Mouse (Mus musculus) cerebellum, adult 8-10 months (tissue): Measurements from ENCODE around the gene Spag7.

Experiments used
- DNase-seq: peaks from one replicate; pipeline ENCODE4 v3.0.0; 2022

The Spag7 gene

DNA sequence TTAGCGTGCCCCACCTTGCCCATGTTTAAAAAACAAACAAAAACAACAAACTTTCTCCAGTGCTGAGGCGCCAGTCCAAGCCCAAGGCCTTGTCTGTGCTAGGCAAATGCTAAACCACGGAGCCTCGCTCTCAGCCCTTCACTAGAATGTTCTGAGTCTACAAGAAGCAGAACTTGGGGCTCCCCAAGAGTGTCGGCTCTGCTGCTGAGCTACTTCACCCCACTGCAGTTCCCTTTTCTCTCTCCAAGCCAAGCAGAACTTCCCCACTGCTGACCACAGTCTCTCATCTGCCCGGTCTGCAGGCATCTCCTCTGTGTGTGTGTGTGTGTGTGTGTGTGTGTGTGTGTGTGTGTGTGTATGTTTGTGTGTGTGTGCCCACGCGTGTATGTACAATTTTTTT lies 10.7 kb upstream of the Spag7 start:
- DNase-seq, result no peak

DNA sequence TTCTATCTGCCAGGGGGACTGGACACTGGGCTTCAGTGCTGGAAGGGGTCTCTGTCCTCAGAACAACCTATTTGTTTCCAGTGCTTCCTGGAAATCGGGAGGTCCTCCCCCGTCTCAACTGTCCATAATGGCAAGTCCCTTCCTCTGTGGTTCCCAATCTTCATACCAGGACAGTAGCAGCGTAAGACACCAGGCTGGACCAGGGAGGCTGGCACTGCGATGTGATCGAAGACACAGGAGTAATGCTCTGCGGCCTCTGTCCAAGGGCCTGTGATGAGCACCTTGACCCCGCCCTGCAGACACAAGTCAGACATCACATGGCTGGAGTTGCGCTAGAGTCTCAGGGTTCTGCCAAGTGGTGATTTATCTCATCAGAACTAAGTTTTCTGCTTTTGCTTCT lies 10.1 kb upstream of the Spag7 start:
- DNase-seq, result no peak

DNA sequence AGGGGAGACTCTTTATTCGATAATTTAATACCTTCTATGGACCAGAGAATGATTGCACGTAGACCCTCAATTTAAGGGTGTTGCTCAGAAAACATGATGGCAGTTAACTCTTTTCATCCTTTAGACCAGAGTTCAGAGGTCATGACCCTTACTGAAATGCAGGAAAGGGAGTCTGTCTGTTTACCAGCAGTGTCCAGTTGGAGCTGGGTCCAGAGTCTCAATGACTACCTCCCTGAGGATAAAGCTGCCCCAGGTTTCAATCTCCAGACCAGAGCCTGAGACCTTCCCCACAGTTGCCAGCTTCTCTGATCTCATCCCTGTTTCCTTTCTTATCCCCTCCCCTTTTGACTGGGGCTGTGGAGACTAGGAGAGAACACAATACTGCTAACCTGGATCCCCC lies 9.4 kb upstream of the Spag7 start:
- DNase-seq, result no peak

DNA sequence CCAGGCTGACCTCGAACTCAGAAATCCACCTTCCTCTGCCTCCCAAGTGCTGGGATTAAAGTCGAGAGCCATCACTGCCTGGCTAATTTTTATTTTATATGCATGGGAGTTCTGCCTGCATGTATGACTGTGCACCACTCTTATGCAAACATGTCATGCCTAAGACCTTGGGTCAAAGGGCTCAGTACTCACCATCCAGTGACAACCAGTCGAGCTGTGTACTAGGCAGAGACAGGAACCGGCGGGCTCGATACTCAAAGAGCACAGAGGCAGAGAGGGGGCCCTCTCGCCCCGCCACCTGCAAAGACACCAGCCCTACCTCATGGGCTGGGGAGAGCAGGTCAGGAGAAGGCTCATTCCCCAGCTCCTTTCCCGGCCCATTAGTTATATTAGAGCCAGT lies 8.9 kb upstream of the Spag7 start:
- DNase-seq, result no peak

DNA sequence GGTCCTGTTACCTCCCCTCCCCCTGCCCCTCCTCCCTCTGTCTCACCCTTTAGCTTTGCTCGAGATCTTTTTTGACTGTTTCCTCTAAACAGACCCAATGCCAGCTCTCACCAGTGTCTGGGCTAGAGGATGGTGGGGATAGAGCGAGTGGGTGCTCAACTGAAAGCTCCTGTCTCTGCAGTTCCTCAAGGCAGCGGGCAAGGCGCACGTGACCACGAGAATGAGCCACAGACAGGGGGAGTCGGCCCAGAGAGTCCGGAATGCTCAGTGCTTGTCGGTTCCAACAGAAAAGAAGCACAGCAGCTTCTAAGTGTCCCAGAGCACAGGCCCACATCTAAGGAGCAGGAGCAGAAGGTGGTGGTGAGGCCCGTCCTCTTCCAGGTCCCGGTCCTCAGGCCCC lies 5.3 kb upstream of the Spag7 start:
- no peak for DNase-seq

DNA sequence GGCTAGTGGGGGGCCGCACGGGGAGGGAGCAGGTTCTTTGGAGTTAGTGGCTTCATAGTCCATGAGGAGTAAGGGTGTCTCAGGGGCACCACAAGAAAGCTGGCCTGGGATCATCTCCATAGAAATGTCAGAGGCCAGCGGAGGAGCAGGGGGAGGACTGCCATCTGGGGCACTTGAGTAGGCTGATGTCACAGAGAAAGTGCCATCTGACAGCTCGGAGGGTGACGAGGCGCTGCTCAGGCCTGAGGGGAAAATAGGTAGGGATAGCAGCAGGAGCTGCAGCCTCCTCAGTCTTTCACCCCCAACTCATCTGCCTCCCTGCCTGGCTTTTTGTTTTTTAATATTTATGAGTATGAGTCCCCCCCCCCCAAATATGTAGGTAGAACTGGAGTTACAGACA lies 4.8 kb upstream of the Spag7 start:
- DNase-seq, result no peak

DNA sequence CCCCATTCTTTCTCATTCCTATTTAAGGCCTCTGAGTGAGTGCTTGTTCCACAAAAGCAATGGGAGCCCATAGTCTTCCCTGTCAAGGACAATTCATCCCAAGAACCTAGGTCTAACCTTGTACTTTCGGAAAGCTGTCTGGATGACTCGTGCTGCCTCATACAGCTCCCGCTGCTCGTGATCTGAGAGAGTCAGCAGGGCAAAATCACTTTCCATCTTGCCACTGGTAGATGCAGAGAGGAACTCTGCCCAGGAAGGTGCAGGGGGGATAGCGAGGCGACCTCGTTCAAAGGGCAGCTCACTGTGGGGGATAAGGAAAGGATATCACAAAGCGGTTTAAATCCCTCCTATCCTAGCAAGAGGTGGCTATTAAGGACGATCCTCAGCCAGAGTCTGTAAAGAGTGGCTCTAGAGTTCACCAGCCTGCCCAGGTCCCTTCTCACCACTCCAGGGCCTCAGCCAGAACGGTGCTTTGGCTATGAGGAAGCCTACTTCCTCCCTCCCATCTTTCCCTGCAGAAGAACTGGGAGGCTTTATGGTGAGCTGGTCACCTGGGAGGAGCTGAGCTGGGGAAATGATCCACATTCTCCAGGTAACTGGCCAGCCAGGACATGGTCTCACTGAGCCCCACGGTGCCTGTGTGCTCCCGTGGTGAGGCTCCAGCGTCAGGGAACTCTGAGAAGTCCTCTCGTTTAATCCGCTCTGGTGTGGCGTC lies 2.3 kb upstream of the Spag7 start:
- no peak for DNase-seq

DNA sequence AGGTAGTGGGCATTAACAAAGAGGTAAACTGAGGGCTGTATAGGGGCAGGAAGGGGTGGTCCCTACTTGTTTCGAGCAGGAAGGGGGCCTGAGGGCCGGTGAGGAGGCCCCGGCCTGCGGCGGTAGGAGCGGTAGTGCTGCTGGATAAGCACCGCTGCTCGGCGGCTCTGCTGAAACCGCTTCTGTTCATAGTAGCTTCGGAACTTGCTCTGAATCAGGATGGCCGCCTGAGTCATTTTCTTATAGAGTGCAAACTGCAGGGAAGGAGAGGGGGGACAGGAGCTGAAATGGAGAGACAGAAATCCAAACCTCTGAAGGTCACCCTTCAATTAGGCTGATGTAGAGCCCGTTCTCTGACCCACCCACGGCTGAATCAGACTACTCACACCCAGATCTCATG lies 1.3 kb upstream of the Spag7 start:
- no peak for DNase-seq

DNA sequence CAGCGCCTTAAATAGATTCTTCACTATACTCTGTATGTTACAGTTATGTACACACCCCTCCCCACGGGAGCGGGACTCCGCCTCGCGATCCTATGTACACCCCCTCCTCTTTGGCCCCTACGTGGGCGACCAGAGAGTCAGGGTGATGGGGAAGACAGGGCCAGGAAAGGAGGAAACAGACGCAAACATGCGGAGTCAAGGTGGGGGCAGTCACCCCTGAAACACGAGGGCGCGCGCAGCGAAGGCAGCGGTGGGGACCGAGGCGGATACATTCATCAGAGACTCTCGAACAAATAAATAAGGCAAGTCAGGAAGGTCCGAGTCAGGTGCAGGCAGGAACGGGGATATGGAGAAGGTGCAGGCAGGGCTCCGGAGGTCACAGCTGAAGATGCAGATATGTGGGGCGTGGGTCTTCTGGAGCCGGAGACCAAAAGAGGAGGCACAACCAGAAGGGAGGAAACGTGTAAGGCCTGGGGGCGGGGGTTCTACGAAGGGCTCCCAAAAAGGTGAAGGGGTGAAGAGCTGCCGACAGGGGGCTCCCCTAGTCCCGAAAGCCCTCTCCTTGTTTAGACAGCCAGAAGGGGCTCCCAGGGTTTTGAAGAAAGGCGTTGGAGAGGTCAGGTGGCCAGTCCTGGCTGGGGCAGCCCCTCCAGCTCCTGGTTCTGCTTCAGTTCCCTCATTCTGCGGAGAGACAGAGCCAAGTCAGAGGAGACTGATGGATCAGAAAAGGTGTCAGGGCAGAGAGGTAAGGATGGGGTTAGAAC lies 548 bp upstream of the Spag7 start:
- peak; percentile 79 for DNase-seq

DNA sequence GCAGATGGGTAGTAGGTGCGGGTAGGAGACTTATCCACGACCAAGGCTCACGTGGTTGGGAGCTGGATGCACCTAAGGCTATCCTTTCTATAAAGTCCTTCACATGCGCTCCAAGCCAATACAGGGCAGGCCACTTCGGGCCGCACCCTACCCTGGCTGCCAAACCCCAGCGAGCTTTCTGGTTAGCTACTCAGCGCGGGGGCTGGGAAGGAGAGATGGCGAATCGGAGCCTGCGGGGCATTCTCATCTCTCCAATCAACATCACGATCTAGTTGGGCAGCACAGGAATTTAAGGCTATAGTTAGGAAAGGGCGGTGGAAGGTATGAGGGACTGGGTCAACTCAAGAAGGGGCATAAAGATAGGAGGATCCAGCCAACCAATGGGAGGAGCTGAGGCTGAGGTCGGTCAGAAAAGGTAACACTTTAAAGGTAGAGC lies 863 bp downstream of the Spag7 start:
- no peak for DNase-seq

DNA sequence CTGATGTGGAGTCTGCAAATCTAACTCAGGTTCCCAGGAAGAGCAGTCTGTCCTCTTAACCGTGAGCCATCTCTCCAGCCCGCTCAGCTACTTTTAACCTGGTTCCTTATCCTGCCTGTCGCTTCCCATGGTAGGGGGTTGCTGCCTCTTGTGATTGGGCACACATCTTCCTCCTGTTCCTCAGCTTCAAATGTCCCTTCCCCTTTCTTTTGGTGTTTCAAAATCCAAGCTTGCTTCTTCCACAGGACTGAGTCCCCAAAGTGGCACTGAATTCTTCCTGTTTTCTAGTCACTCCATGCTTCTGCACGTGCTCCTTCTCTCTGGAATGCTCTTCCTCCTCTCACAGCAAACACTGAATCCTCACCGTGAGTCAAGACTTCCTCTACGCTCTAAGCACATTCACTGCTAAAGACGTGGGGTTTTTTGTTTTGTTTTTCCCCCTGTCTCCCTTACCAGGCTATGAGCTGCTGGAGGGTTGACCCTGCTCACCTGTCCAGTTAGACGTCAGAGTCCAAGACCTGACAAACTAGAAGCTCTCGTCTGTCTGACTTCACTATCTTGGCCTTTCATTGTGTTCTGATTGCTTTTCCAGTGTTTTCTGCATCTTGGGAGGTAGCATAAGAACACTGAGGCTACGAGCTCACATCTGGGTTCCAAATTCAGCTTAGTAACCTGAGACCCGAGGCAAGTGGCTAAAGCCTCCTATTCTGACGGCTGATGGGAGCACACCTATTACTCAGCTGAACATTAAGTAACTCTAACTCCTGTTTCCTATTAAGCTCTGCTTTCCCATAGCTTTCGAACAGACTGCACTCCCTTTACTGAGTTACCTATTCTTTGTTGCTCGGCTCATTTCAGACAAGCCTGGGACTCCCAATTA lies 1.7 kb downstream of the Spag7 start:
- no peak for DNase-seq

DNA sequence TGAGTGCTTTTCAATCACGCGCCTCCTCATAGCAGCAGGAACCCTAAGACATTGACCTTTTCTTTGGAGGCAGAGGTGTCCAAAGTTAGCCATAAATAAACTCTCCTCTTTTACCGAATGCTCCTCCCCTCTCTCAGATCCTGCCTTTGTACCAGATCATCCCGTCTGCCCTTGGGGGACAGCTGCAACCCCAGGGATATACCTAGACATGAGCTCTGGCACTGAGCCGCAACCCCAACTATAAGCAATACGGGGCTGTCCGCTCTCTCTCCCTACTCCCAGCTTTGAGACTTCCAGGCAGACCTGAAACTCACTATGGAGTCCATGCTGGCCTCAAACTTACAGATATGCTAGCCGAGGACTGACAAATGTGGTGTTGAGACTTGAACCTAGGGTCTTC lies 2.5 kb downstream of the Spag7 start:
- no peak for DNase-seq

DNA sequence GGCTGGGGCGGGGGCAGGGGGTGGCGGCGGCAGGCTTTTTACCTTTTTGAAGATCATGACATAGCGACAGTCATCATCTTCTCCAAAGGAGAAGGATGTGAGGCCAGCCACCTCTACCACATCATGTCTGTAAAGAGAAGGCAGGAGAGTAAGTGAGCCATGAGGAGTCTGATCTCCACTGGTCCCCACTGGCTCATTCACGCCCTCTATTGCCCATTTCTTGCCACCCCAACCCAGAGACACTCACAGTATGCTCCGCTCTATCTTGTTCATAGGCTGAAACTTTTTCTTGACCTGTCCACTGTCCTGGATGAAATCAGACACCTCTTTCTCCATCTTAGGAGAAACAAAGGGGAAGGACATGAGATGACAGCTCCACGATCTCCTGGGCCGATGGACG lies 4.5 kb downstream of the Spag7 start:
- no peak for DNase-seq

DNA sequence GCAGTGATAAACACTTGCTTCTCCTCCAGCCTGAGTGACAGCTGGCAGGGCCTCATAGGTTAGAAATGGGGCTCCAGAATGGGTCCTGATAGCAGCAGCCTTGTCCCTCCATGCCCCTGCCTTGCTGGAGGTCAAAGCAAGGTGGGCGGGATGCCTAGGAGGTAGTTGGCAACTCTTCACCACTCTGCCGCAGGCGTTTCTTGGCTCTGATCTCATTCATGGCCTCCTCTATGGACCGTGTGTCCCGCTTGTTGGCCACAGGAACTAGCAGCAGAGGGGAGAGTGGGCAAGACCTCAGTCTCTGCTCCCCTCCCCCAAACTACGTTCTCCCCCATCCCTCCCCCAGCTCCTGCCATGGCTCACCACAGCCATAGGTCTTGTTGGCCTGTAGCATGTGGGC lies 5.3 kb downstream of the Spag7 start:
- no peak for DNase-seq

DNA sequence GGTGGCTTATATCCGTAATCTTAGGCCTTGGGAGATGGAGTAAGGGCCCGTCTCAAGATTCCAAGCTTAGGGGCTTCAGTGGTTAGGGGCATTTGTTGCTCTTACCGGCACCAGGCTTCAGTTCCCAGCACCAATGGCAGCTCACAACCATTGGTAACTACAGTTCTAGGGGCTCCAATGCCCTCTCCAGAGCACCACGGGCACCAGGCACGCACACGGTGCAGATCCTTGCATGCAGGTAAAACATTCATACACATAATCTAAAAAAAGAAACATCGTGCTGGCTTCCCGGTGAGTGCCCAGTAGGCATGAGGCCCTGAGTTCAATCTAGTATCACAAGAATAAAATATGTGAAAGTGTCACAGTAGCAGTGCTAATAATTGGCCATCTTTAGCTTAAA lies 6.1 kb downstream of the Spag7 start:
- no peak for DNase-seq

DNA sequence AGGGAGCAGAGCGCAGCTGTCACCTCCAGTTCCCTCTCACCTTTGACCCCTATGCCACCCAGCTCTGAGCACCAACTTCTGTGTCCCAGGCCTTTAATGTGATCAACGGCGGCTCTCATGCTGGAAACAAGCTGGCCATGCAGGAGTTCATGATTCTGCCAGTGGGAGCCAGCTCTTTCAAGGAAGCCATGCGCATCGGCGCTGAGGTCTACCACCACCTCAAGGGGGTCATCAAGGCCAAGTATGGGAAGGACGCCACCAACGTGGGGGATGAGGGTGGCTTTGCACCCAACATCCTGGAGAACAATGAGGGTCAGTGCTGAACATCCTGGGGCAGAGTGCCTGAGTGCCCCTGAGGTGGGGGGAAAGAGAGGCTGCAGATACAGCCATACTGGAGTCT lies 8.6 kb downstream of the Spag7 start:
- DNase-seq, result no peak

DNA sequence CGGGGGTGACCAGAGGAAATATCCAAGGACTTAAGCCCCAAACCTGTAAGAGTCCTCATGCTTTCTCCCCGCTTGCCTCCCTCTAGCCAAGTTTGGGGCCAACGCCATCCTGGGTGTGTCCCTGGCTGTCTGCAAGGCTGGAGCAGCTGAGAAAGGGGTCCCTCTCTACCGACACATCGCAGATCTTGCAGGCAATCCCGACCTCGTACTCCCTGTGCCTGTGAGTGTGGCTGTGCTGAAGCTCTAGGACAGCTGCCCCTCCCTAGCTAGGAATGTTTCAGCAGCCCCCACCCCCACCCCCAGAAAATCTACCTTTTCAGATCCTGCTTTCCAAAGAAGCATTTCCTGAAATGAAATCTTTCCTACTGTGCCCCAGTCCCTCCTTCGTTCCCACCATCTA lies 10.3 kb downstream of the Spag7 start:
- DNase-seq, result no peak

DNA sequence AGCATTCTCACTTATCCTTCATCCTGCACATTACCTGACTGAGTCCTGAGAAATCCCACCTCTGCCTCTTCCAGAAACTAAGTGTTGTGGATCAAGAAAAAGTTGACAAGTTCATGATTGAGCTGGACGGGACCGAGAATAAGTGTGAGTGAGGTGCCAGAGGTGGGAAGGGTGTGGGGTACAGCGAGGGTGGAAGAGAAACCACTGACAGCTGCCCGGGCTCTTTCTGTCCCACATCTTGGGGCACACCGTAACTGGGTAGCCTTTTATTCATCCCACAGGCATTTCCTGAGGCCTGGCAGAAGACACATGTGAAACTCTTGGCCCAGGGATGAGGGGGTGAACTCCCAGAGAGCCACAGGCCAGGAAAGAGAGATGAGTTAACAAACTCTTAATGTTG lies 10.7 kb downstream of the Spag7 start:
- DNase-seq, result no peak

DNA sequence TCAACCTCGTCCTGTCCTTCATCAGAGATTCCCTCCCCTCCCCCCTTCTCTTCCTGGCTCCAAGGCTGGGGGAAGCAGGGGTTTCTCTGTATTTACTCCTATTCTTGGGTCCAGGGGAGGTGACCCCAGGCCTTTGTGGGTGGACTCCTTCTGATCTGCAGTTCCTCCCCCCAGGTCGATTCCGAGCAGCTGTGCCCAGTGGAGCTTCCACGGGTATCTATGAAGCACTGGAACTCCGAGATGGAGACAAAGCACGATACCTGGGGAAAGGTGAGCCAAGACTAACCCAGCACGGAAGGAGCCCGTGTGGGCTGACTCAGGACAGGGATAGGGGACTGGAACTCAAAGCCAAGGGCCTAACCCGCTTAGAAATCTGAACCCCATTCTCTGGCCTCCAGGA lies 11.2 kb downstream of the Spag7 start:
- DNase-seq, result no peak

DNA sequence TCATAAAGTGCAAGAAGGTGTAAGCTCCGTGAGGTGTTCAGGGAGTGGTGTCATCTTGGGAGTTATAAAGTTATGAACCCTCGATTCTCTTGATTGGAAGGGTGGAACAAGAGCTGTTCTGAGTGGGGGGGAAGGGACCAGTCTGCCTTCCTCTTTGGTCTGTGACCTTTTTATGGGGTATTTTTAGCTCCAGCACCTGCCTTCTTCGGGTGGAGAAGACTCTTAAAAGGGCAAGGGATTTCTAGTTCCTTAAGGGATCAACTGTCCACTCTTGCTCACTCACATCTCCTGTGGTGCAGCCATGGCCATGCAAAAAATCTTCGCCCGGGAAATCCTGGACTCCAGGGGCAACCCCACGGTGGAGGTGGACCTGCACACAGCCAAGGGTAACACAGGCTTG lies 11.6 kb downstream of the Spag7 start:
- no peak for DNase-seq

DNA sequence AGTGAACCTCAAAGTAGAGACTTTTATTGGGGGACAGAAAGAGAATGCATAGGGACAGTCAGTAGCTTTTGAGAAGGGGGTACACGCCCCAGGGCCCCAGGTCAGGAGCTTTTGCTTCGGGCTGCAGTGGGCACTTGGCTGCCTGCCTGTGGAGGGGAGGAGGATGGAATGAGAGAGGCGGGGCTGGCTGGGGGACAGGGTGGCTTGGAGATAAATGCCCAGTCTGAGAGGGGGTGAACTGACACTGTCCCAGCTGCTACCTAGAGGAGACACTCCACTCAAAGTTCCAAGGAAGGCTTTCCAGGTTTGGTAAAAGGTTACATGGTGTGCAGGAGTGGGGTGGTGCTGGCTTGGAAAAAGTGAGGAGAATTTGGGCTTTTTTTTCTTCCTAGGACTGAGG lies 12.3 kb downstream of the Spag7 start, which contains the start of gene Eno3:
Gene Eno3, plus strand, starts transcription at position 239 of the 400 bp plus-strand sequence.
- DNase-seq, result no peak

DNA sequence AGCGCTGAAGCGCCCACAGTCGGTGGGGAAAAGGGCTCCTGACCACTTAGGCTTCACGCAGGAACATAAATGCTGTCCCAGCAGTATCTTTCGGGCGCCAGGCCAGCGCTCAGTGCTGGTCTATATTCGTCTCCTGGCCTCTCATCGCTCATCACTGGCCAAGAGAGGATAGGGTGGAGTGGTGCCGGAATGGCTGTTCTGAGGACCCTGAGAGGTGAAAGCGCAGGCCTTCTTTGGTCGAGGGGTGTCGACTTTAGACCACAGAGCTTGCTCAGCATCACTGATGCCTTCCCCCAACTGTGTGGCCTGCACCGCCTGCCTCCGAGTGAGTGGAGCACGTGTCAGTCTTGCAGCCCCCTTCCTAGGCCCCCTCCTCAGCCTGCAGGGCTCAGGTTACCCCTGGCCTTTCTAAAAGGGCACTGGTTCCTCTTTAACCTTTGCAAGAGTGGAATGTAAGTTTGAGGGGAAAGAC lies 12.7 kb downstream of the Spag7 start:
- DNase-seq, result no peak
